Mouse (Mus musculus) stomach, embryonic 16.5 days (tissue): ENCODE measurements around the gene Ppp1r12b. TPM values are rescaled to one million over a fixed set of nuclear protein-coding genes. Genes with fewer than 3 reads are reported as not detected.
A peak's percentile ranks its signal among the peaks of the same experiment; 100 is the strongest.

Experiments
- ATAC-seq: fragments of 200-750 bp; cut with Nextera tagmentation; 2 replicates; pipeline ENCODE4 v1.8.0; 2017; ENCODE audit warnings: moderate number of reproducible peaks, moderate TSS enrichment; ENCODE audit not compliant: insufficient read depth, low FRiP score
- H3K27ac ChIP-seq: fragments of 300-500 bp; sonication (generic); 2 replicates; pipeline ENCODE4 v1.5.1; 2014; ENCODE audit warnings: low read length
- H3K27me3 ChIP-seq: fragments of 300-500 bp; sonication (generic); 2 replicates; pipeline ENCODE4 v1.6.1; 2014; ENCODE audit warnings: low read length, control low read depth, mixed read lengths; ENCODE audit not compliant: control insufficient read depth, insufficient read depth
- H3K36me3 ChIP-seq: fragments of 300-500 bp; sonication (generic); 2 replicates; pipeline ENCODE4 v1.6.1; 2014; ENCODE audit warnings: low read length; ENCODE audit not compliant: control insufficient read depth, insufficient read depth
- H3K4me1 ChIP-seq: fragments of 300-500 bp; sonication (generic); 2 replicates; pipeline ENCODE4 v1.6.1; 2014; ENCODE audit warnings: low read length, control low read depth, mixed read lengths; ENCODE audit not compliant: control insufficient read depth, insufficient read depth
- H3K4me2 ChIP-seq: fragments of 300-500 bp; sonication (generic); 2 replicates; pipeline ENCODE4 v1.6.1; 2014; ENCODE audit warnings: low read depth, low read length, mixed read lengths
- H3K4me3 ChIP-seq: fragments of 300-500 bp; sonication (generic); replicated peaks from 2 replicates; pipeline ENCODE4 v1.5.1; 2014; ENCODE audit warnings: mild to moderate bottlenecking, low read length
- H3K9ac ChIP-seq: fragments of 300-500 bp; sonication (generic); 2 replicates; pipeline ENCODE4 v1.6.1; 2014; ENCODE audit warnings: low read length
- H3K9me3 ChIP-seq: fragments of 300-500 bp; sonication (generic); replicated peaks from 2 replicates; pipeline ENCODE4 v1.6.1; 2016; ENCODE audit warnings: low read length, control low read depth; ENCODE audit not compliant: control insufficient read depth
- WGBS: fragments of 180-500 bp; shearing (Covaris S2); extraction: QIAGEN DNeasy Blood & Tissue Kit; methylation state at CpG from one replicate; pipeline ENCODE4 v1.1.7; 2014; 5-methylcytosine and 5-hydroxymethylcytosine counted together
- polyA plus RNA-seq: library from polyadenylated mRNA; unstranded; fragments of >200 nt; fragmentation: Nextera tagmentation; extraction: Ambion mirVana; gene quantifications from 2 replicates; pipeline ENCODE4 v1.2.1, GENCODE M21; 2015

Ppp1r12b gene
- polyA plus RNA-seq, 1 experiment from 2014 or later: 24.5 TPM

DNA sequence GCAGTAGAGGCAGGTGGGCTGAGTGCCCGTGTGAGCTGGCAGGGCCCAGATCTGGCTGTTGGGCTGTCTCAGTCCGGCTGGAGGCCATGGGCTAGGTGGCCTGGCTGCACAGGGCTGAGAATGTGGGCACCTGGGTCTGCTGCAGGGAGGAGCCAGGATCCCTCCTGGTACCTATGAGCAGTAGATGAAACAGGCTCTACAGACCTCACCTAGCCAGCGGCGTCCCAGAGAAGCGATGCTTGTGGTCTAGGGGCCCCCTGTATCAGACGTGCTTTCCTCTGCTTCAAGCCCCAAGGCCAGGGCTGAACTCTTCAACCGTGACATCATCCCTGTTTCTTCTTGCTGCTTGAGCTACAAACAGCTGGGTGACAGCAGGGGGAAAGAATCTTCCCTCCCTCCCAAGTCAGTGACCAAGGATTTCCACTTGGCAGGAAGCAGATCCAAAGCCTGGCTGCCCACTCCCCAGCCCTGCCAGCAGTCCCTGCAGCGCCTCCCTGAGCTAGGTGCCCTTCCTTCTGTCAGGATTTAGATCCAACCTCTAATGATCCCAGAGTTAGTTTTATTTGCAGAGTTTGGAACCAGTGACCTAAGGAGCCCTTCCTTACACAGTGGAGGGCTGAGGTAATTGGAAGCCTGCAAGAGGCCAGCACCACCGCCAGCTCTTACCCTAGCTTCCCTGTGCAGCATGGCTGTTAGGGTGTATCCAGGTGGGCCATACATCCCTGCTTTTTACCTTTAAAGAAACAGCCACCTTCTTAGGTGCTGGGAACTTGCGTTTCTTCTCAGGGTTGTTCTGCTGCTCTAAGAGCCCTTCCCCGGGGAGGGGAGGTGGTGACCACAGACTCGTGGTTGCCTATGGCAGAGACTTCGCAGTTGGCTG is 201.8 kb downstream of the Ppp1r12b start:
- Histone ChIP-seq H3K27me3 (no peaks in the 10 kb centered on the region), H3K4me1 (peaks cover 74% of the 10 kb centered on the region), H3K9ac (peak overlapping the region; percentile 24), H3K9me3 (no peaks in the 10 kb centered on the region), H3K4me2 (no peak overlapping the region), H3K36me3 (no peaks in the 10 kb centered on the region), H3K27ac (peak overlapping the region; percentile 91), H3K4me3 (no peak overlapping the region)
- WGBS: 44% methylated on average over 13 of the region's 13 CpGs
- ATAC-seq: peak; percentile 72; the same call in 1 of the 2 replicates

- H3K27me3 ChIP-seq: no peaks in the 10 kb centered on the region
- no peak overlapping the region for H3K4me2 ChIP-seq
- ATAC-seq: no peak
- H3K9me3 ChIP-seq: no peaks in the 10 kb centered on the region
- no peaks in the 10 kb centered on the region for H3K36me3 ChIP-seq
- WGBS: 76% methylated on average over 5 of the region's 5 CpGs
- peak overlapping the region; percentile 91 for H3K27ac ChIP-seq
- peaks cover 71% of the 10 kb centered on the region for H3K4me1 ChIP-seq
- H3K9ac ChIP-seq: peak overlapping the region; percentile 52
- no peak overlapping the region for H3K4me3 ChIP-seq
Observed at GRCm38 (mm10) chr1:134752447-134752846, 203.3 kb downstream of the Ppp1r12b start.

GRCm38 (mm10) chr1:134749889-134750288 is 205.9 kb downstream of the Ppp1r12b start:
- WGBS: 40% methylated on average over 7 of the region's 7 CpGs
- H3K27me3 ChIP-seq: no peaks in the 10 kb centered on the region
- ATAC-seq: peak; percentile 59; the same call in 1 of the 2 replicates

GRCm38 (mm10) chr1:134747236-134748174 is 208.2 kb downstream of the Ppp1r12b start:
- H3K36me3 ChIP-seq: no peaks in the 10 kb centered on the region
- H3K9me3 ChIP-seq: no peaks in the 10 kb centered on the region
- 23% methylated on average over 23 of the region's 23 CpGs for WGBS
- peaks cover 37% of the 10 kb centered on the region for H3K4me1 ChIP-seq
- ATAC-seq: no peak
- no peak overlapping the region for H3K9ac ChIP-seq
- H3K27me3 ChIP-seq: no peaks in the 10 kb centered on the region
- peak overlapping the region; percentile 29; the same call in 1 of the 2 replicates for H3K4me2 ChIP-seq
- no peak overlapping the region for H3K27ac ChIP-seq
- H3K4me3 ChIP-seq: no peak overlapping the region

More at GRCm38 (mm10) chr1:134749889-134750288, 205.9 kb downstream of the Ppp1r12b start:
- Histone ChIP-seq H3K9me3 (no peaks in the 10 kb centered on the region), H3K9ac (peak overlapping the region; percentile 8; the same call in 1 of the 2 replicates), H3K4me2 (no peak overlapping the region), H3K4me1 (peaks cover 59% of the 10 kb centered on the region), H3K36me3 (no peaks in the 10 kb centered on the region), H3K4me3 (no peak overlapping the region), H3K27ac (peak overlapping the region; percentile 28)

GRCm38 (mm10) chr1:134745648-134746047 is 210.1 kb downstream of the Ppp1r12b start:
- ATAC-seq: no peak
- H3K4me3 ChIP-seq: no peak overlapping the region
- no peak overlapping the region for H3K9ac ChIP-seq
- H3K27ac ChIP-seq: no peak overlapping the region
- no peaks in the 10 kb centered on the region for H3K27me3 ChIP-seq
- peaks cover 28% of the 10 kb centered on the region for H3K4me1 ChIP-seq
- H3K9me3 ChIP-seq: no peaks in the 10 kb centered on the region
- H3K4me2 ChIP-seq: no peak overlapping the region
- H3K36me3 ChIP-seq: no peaks in the 10 kb centered on the region
- WGBS: 62% methylated on average over 4 of the region's 6 CpGs

GRCm38 (mm10) chr1:134741946-134742661 is 213.6 kb downstream of the Ppp1r12b start:
- 63% methylated on average over 7 of the region's 7 CpGs for WGBS
- no peaks in the 10 kb centered on the region for H3K9me3 ChIP-seq
- H3K4me1 ChIP-seq: peaks cover 16% of the 10 kb centered on the region; the same call in 1 of the 2 replicates
- no peak overlapping the region for H3K9ac ChIP-seq
- peak overlapping the region; percentile 60 for H3K27ac ChIP-seq
- ATAC-seq: peak; percentile 67; the same call in 1 of the 2 replicates
- no peak overlapping the region for H3K4me3 ChIP-seq
- no peak overlapping the region for H3K4me2 ChIP-seq
- no peaks in the 10 kb centered on the region for H3K36me3 ChIP-seq
- no peaks in the 10 kb centered on the region for H3K27me3 ChIP-seq

DNA sequence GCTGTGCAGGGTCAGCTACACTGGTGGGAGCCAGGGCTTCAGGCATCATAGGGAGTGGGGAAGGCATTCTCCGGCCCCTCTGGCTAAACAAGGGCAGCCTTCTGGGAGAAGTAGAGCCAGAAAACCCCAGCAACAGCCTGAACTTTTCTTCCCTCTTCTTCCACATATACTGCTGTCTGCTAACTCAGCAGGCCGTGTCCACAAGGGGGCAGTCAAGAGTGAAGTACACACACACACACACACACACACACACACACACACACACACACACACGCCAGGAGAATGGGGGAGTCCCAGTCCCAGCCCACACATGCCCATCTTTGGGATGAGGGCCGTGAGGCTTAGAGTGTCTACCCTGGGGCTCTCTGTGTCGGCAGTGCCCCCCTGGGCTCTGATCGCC is 214.3 kb downstream of the Ppp1r12b start:
- Histone ChIP-seq H3K4me3 (no peak overlapping the region), H3K9me3 (no peaks in the 10 kb centered on the region), H3K9ac (no peak overlapping the region), H3K4me2 (no peak overlapping the region), H3K27me3 (no peaks in the 10 kb centered on the region), H3K27ac (peak overlapping the region; percentile 60), H3K36me3 (no peaks in the 10 kb centered on the region), H3K4me1 (peaks cover 10% of the 10 kb centered on the region; the same call in 1 of the 2 replicates)
- WGBS: 72% methylated on average over 6 of the region's 6 CpGs
- no peak for ATAC-seq

GRCm38 (mm10) chr1:134737463-134737862 is 218.3 kb downstream of the Ppp1r12b start:
- no peak; the same call in 1 of the 2 replicates for ATAC-seq

More at GRCm38 (mm10) chr1:134737463-134737862, 218.3 kb downstream of the Ppp1r12b start:
- Histone ChIP-seq H3K9ac (no peak overlapping the region), H3K4me3 (no peak overlapping the region), H3K36me3 (no peaks in the 10 kb centered on the region), H3K4me1 (peaks cover 7% of the 10 kb centered on the region; the same call in 1 of the 2 replicates), H3K27ac (no peak overlapping the region), H3K27me3 (no peaks in the 10 kb centered on the region), H3K9me3 (peaks cover 2% of the 10 kb centered on the region; the same call in 1 of the 2 replicates), H3K4me2 (no peak overlapping the region)
- WGBS: 63% methylated on average over 9 of the region's 9 CpGs
